Mouse (Mus musculus) spleen, postnatal 14 days (tissue): ENCODE results near the gene Sh3rf1.

ENCODE experiments used
- DNase-seq, 2 experiments: peaks; one replicate each; pipeline ENCODE4 v3.0.0; 2021 to 2022; ENCODE audit warnings: low spot score in 2 of 2

Sh3rf1 gene

GRCm38 (mm10) chr8:61223283-61223682 lies 389 bp upstream of the Sh3rf1 start:
- DNase-seq: no peak

- peak; percentile 11 to 16 for DNase-seq
Measured at GRCm38 (mm10) chr8:61224380-61225092, 864 bp downstream of the Sh3rf1 start.

- no peak for DNase-seq
Measured at GRCm38 (mm10) chr8:61225581-61226395, 2.1 kb downstream of the Sh3rf1 start.

GRCm38 (mm10) chr8:61226632-61227031 lies 3.0 kb downstream of the Sh3rf1 start:
- no peak for DNase-seq

- no peak for DNase-seq
Measured at GRCm38 (mm10) chr8:61228678-61229077, 5.0 kb downstream of the Sh3rf1 start.

GRCm38 (mm10) chr8:61229511-61230195 lies 6.0 kb downstream of the Sh3rf1 start:
- no peak for DNase-seq

GRCm38 (mm10) chr8:61230881-61231755 lies 7.4 kb downstream of the Sh3rf1 start:
- DNase-seq: no peak

GRCm38 (mm10) chr8:61235499-61235898 lies 11.8 kb downstream of the Sh3rf1 start:
- no peak for DNase-seq

GRCm38 (mm10) chr8:61236506-61237268 lies 13.0 kb downstream of the Sh3rf1 start:
- no peak for DNase-seq

GRCm38 (mm10) chr8:61239576-61239975 lies 15.9 kb downstream of the Sh3rf1 start:
- DNase-seq: no peak

- no peak for DNase-seq
Measured at GRCm38 (mm10) chr8:61241229-61241628, 17.6 kb downstream of the Sh3rf1 start.

GRCm38 (mm10) chr8:61242896-61243295 lies 19.2 kb downstream of the Sh3rf1 start:
- DNase-seq: no peak

- DNase-seq: no peak
Measured at GRCm38 (mm10) chr8:61243491-61243890, 19.8 kb downstream of the Sh3rf1 start.

GRCm38 (mm10) chr8:61244157-61244556 lies 20.5 kb downstream of the Sh3rf1 start:
- no peak for DNase-seq

- no peak for DNase-seq
Measured at GRCm38 (mm10) chr8:61247270-61248025, 23.8 kb downstream of the Sh3rf1 start.

- DNase-seq: no peak
Measured at GRCm38 (mm10) chr8:61249511-61249910, 25.8 kb downstream of the Sh3rf1 start.

GRCm38 (mm10) chr8:61254196-61254595 lies 30.5 kb downstream of the Sh3rf1 start:
- DNase-seq: no peak

- DNase-seq: no peak
Measured at GRCm38 (mm10) chr8:61258828-61259227, 35.2 kb downstream of the Sh3rf1 start.

- no peak for DNase-seq
Measured at GRCm38 (mm10) chr8:61259526-61259925, 35.9 kb downstream of the Sh3rf1 start.

- no peak for DNase-seq
Measured at GRCm38 (mm10) chr8:61260530-61260929, 36.9 kb downstream of the Sh3rf1 start.
